ENCODE assay signal across 8 mouse cellular contexts in the genomic region with DNA sequence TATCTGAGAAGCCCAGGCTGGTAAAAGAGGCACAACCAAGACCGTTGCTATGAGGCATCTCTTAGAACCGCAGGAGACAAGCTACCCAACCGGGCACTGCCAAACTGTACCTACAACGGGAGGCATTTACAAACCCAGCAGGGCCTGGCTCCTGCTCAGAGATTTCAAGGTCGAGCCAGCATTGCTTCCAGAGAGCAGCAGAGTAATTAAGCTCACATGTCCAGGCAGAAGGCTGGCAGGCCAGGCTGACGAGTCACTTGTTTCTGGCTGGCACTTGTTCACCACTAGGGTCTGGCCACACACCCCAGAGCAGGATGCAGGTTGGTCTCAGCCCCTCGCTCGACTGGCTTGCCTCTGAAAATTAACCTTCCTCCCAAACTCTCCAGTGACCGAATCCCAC. TPM values are rescaled to one million over a fixed set of nuclear protein-coding genes. Genes with fewer than 3 reads are reported as not detected.
DNase-seq lines count a peak whose midpoint lies in the region; ATAC-seq lines count a peak whose summit lies in the region.
"Had no signal": no experiment of that assay in that cellular context is flagged by ENCODE, and none has a peak within 500 bp of the region (broad histone marks: within the 10 kb centered on the region; RNA-seq: fewer than 3 reads in every experiment).

No protein-coding gene starts in this region.

- H3K9me3 ChIP-seq in forebrain, embryonic 16.5 days (ENCODE audit: control insufficient read depth, low read length) = no peaks in the 10 kb centered on the region
- H3K9me3 ChIP-seq in midbrain, embryonic 16.5 days (replicated peaks; ENCODE audit: control insufficient read depth, low read length, poor library complexity, severe bottlenecking) = no peaks in the 10 kb centered on the region
- H3K9me3 ChIP-seq in liver, embryonic 11.5 days (ENCODE audit: control insufficient read depth, low read length) = no peaks in the 10 kb centered on the region

- no peak overlapping the region for H3K27ac ChIP-seq in forebrain, embryonic 16.5 days (ENCODE audit: low read length)
- no peak overlapping the region for H3K27ac ChIP-seq in midbrain, embryonic 16.5 days (ENCODE audit: low read length)
- no peak overlapping the region for H3K27ac ChIP-seq in liver, embryonic 11.5 days (ENCODE audit: low read depth, low read length)

- 43% methylated on average over 9 of the region's 9 CpGs for WGBS in forebrain, embryonic 16.5 days
- 47% methylated on average over 9 of the region's 9 CpGs for WGBS in midbrain, embryonic 16.5 days
- 63% methylated on average over 9 of the region's 9 CpGs for WGBS in liver, embryonic 11.5 days

- H3K27me3 ChIP-seq in forebrain, embryonic 16.5 days (replicated peaks; ENCODE audit: control insufficient read depth, insufficient read depth, low read length) = no peaks in the 10 kb centered on the region
- no peaks in the 10 kb centered on the region for H3K27me3 ChIP-seq in midbrain, embryonic 16.5 days (ENCODE audit: control insufficient read depth, insufficient read depth, low read depth, low read length)
- H3K27me3 ChIP-seq in liver, embryonic 11.5 days (replicated peaks; ENCODE audit: control insufficient read depth, insufficient read depth, low read length) = no peaks in the 10 kb centered on the region

- no peaks in the 10 kb centered on the region for H3K36me3 ChIP-seq in forebrain, embryonic 16.5 days (ENCODE audit: control insufficient read depth, insufficient read depth)
- no peaks in the 10 kb centered on the region for H3K36me3 ChIP-seq in midbrain, embryonic 16.5 days (ENCODE audit: control insufficient read depth, insufficient read depth, low read length)
- H3K36me3 ChIP-seq in liver, embryonic 11.5 days (ENCODE audit: control insufficient read depth, insufficient read depth, low read length) = no peaks in the 10 kb centered on the region

- H3K4me2 ChIP-seq in forebrain, embryonic 16.5 days (ENCODE audit: low read length) = no peak overlapping the region
- no peak overlapping the region for H3K4me2 ChIP-seq in midbrain, embryonic 16.5 days (ENCODE audit: low read length)
- no peak overlapping the region for H3K4me2 ChIP-seq in liver, embryonic 11.5 days

- no peak overlapping the region for H3K4me3 ChIP-seq in forebrain, embryonic 16.5 days (replicated peaks; ENCODE audit: low read length)
- no peak overlapping the region for H3K4me3 ChIP-seq in midbrain, embryonic 16.5 days (ENCODE audit: low read depth, low read length)
- no peak overlapping the region for H3K4me3 ChIP-seq in liver, embryonic 11.5 days (ENCODE audit: low read depth, low read length)

- peak; percentile 88 for ATAC-seq in cerebellum, adult (ENCODE audit: insufficient number of reproducible peaks, low FRiP score, low TSS enrichment)
- ATAC-seq in forebrain, embryonic 16.5 days = peak; percentile 64
- ATAC-seq in midbrain, embryonic 16.5 days = peak; percentile 64; the same call in 1 of the 2 replicates
- ATAC-seq in liver, embryonic 11.5 days (replicated peaks; ENCODE audit: low FRiP score) = no peak

- intact Hi-C loops in left cerebral cortex, postnatal 4 days (cut with DNase I) = no loop called here

- H3K4me1 ChIP-seq in forebrain, embryonic 16.5 days (replicated peaks; ENCODE audit: control insufficient read depth, insufficient read depth, low read length) = peaks cover 4% of the 10 kb centered on the region
- H3K4me1 ChIP-seq in midbrain, embryonic 16.5 days (ENCODE audit: control insufficient read depth, insufficient read depth, low read length) = peaks cover 3% of the 10 kb centered on the region
- H3K4me1 ChIP-seq in liver, embryonic 11.5 days (replicated peaks; ENCODE audit: control insufficient read depth, insufficient read depth, low read length) = no peaks in the 10 kb centered on the region

- H3K9ac ChIP-seq in forebrain, embryonic 16.5 days (replicated peaks; ENCODE audit: low read depth, low read length) = no peak overlapping the region
- no peak overlapping the region for H3K9ac ChIP-seq in midbrain, embryonic 16.5 days (ENCODE audit: low read depth, low read length)
- no peak overlapping the region for H3K9ac ChIP-seq in liver, embryonic 11.5 days (ENCODE audit: low read depth, low read length)

- DNase-seq in left cerebral cortex, postnatal 4 days = peak; percentile 84
- DNase-seq in left cerebral cortex, adult 9 months (ENCODE audit: low spot score in 2 of 2) = no peak
- no peak for DNase-seq in liver, embryonic 11.5 days (ENCODE audit: low spot score)
- no peak for DNase-seq in thymus, adult 18-20 months
- DNase-seq: layer of hippocampus, adult 9-11 months had no signal

RNA-seq across cellular contexts. Expression of a gene that starts 39.4 kb away (rescaled TPM):
- total RNA-seq in left cerebral cortex, postnatal 4 days (2021) = 100 to 1,000 TPM in 1 of 2 experiments, 10 to 100 TPM in 1; 87.8 to 107 TPM
- 8.1 and 9.0 TPM in 2 replicates for polyA plus RNA-seq in forebrain, embryonic 16.5 days (2015; fragmentation: Nextera tagmentation; extraction: Ambion mirVana)
- polyA plus RNA-seq in midbrain, embryonic 16.5 days (2015; fragmentation: Nextera tagmentation; extraction: Ambion mirVana) = 14.5 and 15.0 TPM in 2 replicates
- polyA plus RNA-seq in liver, embryonic 11.5 days (2014; fragmentation: Nextera tagmentation; extraction: Ambion mirVana) = 8.2 and 9.1 TPM in 2 replicates
